Mouse (Mus musculus): Measurements from ENCODE around the gene Llgl2.

Gene Llgl2

DNA sequence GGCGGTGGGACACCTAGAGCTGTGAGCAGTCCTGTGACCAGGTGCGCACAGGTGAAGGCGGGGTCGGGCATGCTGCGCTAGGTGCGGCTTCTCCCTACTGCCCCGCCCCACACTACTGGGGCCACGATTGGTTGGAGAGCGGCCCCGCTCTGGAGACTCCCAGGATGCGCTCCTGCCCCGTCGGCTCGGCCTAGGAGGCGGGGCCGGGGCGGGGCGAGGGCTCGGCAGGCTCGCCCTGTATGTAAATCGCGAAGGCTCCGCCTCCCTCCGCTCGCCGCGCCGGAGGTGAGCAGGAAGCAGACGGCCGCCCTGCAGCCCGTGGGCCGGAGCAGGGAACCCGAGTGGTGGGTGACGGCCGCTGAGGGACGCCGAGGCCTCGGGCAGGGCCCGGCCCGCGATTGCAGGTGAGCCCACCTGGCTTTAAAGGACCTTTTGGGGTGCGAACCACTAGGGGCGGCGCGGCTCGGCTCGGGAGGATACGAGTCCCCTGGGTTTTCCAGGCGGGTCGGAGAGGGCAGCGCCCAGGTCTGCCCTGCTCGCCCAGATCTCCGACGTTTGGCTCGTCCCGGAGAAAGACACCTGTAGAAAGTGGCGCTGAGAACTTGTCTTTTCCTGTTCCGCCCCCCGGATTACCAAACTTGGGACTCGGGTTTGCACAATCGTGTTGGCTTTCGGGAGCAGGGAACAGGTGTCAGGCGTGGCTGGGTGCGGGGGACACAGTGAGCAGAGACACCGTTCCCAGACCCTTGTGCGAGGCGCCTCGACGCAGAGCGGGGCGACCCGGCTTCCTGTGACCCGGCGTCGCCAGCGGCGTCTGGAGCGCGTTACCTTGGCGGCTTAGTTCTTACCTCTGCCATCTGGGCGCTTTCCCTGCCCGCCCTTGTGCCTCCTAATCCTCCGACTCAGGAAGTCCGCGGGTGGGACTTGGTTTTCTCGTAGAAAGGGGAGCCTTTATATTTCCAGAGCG is at the start of gene Llgl2:
Gene Llgl2 (plus strand): TSS at position 276 of the 967 bp plus-strand sequence.
- peak; percentile 92 for DNase-seq (ENCODE audit: low spot score)

DNA sequence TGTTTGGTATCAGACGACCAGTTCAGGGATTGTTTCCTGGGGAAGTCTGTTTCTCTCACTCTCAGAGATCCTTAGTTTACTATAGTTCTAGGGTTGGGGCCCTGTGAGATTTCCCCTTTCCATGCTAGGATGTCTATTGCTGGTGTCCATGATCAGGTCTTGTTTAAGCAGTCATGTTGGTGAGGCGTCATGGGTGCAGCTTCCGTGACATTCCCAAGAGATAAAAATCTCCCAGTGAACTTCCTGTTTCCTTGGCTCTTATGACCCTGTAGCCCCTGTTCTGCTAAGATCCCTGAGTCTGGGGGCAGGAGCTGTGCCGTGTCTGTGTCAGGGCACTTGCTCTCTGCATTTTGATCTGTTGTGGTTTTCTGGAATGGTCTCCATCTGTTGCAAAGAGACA is 49.2 kb upstream of the Llgl2 start:
- DNase-seq (ENCODE audit: low spot score): no peak

- no peak for DNase-seq (ENCODE audit: low spot score)
Measured at GRCm38 (mm10) chr11:115775821-115776665, 47.8 kb upstream of the Llgl2 start.

- DNase-seq (ENCODE audit: low spot score): no peak
Measured at GRCm38 (mm10) chr11:115776954-115777353, 46.9 kb upstream of the Llgl2 start.

- peak; percentile 46 for DNase-seq (ENCODE audit: low spot score)
Measured at GRCm38 (mm10) chr11:115777487-115778335, 46.1 kb upstream of the Llgl2 start.

DNA sequence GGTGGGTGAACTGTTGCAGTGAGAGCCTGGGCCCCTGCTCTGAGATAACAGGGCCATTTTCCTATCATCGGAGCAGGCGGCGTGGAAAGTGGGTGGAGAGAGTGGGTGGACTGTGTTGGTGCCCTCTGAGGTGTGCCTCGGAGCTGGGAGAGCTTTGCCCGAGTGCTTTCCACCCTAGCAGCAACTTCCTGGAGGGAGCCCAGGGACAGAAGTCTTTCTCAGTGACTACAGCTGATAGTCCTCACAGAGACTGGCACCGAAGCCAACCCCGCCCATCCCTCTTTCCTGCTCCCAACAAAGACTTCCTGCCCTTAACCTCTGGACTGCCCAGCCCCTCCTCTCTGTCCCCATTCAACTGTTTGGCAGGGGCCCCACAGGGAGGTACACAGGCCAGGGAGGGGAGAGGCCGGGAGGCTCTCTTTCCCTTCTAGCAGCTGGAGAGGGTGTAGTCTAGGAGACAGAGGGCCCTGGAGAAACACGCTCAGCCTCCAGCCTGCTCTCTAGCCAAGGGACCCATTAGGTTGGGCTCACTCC is 44.7 kb upstream of the Llgl2 start:
- DNase-seq (ENCODE audit: low spot score): peak; percentile 97

DNA sequence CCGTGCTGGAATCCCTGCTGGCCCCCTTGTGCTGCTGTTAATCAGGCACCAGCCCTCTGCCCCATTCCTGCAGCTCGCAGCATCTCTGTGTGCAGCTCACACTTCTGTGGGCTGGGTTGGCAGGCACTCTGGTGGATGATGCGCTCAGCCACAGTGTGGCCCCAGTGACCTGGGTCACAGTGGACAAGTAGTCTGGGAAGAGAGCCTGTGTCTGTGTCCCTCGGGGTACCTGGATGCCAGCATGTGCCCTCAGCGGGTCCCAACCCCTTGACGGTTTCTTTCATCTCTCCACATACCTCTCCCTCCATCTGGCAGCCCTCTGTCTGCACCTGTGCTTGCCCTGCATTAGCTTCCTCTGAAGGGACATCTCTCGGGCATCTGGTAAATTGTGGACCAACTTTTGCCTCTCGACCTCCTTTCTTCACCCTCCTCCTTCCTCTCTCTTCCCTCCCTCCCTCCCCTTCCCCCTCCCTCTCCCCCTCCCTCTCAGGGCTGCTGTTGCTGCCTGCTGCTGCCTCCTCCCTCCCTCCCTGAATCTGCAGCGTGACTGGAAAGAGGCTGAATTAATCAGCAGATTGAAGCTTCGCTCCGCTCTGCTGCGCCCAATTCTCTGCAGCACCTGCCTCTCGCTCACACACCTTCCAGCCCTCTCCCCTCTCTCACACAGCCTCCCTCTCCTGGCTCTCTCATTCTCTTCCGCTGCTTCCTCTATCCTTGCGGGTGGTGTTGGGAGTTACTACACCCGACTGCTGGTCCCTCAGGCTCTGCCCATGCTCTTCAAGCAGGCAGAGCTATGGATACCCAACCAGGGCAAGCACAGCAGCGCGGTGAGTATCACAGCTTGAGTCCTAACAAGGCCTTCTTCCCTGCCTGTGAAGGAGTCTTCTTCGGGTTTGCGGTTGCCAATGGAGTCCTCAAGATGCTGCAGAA is 43.4 kb upstream of the Llgl2 start:
- DNase-seq (ENCODE audit: low spot score): no peak

- no peak for DNase-seq (ENCODE audit: low spot score)
Measured at GRCm38 (mm10) chr11:115786473-115786872, 37.4 kb upstream of the Llgl2 start.

DNA sequence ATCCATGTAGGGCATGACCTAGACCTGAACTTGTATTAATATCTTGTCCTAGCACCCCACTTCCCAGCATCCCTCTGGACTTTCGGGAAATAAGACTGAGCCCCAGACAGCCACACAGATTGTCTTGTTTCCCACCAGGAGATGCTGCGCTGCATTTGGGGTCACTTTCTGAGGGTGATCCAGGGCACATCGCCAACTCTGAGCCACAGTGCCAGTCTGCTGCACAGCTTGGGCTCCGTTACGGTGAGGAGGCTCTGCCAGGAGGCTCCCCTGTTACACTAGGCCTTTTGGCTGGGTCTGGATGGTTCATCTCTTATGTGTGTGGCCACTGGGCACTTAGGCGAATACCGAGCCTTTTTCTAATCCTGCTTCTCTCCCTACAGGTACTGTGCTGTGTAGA is 34.1 kb upstream of the Llgl2 start:
- DNase-seq (ENCODE audit: low spot score): no peak

DNA sequence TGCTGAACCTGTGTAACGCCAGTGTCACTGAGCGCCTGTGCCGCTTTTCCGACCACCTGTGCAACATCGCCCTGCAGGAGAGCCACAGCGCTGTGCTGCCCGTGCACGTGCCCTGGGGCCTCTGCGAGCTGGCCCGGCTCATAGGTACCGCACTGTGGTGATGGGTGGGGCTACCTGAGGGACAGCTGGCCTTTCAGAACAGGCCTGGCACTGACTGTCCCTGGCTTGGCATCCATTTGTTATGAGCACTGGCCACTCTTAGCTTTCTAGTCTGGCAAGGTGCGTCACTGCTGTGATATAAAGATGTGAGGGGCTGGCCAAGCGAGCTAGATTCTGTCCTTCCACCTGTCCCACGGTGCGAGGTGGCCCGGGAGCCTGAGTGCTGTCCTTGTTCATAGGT is 31.9 kb upstream of the Llgl2 start:
- DNase-seq (ENCODE audit: low spot score): no peak

- no peak for DNase-seq (ENCODE audit: low spot score)
Measured at GRCm38 (mm10) chr11:115792353-115792752, 31.5 kb upstream of the Llgl2 start.

GRCm38 (mm10) chr11:115796898-115797297 is 27.0 kb upstream of the Llgl2 start:
- no peak for DNase-seq (ENCODE audit: low spot score)

GRCm38 (mm10) chr11:115797665-115798064 is 26.2 kb upstream of the Llgl2 start:
- no peak for DNase-seq (ENCODE audit: low spot score)

- no peak for DNase-seq (ENCODE audit: low spot score)
Measured at GRCm38 (mm10) chr11:115800981-115801380, 22.9 kb upstream of the Llgl2 start.

DNA sequence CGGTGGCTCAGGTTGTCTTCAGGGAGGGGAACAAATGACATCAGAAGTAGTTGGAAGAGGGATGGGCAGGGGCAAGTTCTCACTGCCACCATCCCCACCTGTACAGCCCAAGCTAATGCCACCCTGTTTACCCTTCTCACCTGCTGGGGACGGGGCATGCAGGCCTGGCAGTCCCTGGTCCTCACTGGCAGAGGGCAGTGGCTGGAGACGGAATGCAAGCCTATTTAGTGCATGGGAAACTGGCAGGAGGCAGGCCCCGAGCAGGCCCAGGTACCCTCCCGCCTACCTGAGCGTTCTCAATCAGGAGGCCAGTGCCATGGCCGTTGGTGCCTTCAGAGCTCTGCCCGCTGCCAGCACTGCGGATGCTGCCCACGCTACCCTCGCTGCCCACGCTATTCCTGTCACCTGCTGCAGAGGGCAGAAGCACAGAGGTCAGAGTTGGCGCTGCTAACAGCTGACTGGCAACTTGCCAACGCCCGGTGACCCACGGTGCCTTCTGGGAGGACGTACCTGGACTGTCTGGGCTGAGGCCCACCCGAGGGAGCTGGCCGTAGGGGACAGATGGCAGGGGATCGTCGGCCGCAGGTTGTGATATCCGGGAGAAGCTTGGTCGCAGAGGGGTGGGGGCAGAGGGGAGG is 20.7 kb upstream of the Llgl2 start:
- DNase-seq (ENCODE audit: low spot score): no peak

GRCm38 (mm10) chr11:115805005-115805404 is 18.8 kb upstream of the Llgl2 start:
- DNase-seq (ENCODE audit: low spot score): no peak

- DNase-seq (ENCODE audit: low spot score): peak; percentile 71
Measured at GRCm38 (mm10) chr11:115806154-115806553, 17.7 kb upstream of the Llgl2 start.

DNA sequence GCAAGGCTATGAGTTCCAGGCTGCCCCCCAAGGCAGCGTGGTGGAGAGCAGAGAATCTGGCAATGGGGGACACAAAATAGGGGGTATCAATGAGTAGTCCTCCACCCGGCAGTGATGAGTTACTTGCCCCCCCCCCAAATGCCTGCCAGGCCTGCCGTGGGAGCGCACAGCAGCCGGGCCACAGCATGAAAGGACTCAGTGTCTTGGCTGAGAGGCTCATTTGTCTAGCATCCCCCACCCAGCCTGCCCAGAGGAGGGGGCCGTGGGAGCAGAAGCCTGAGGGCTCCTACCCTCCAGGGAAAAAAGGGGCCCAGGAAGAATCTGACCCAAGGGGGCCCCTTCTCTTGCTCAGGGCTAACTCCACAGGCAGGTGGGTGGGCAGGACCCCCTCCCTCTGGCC is 16.5 kb upstream of the Llgl2 start:
- DNase-seq (ENCODE audit: low spot score): no peak

GRCm38 (mm10) chr11:115807971-115808370 is 15.9 kb upstream of the Llgl2 start:
- no peak for DNase-seq (ENCODE audit: low spot score)

DNA sequence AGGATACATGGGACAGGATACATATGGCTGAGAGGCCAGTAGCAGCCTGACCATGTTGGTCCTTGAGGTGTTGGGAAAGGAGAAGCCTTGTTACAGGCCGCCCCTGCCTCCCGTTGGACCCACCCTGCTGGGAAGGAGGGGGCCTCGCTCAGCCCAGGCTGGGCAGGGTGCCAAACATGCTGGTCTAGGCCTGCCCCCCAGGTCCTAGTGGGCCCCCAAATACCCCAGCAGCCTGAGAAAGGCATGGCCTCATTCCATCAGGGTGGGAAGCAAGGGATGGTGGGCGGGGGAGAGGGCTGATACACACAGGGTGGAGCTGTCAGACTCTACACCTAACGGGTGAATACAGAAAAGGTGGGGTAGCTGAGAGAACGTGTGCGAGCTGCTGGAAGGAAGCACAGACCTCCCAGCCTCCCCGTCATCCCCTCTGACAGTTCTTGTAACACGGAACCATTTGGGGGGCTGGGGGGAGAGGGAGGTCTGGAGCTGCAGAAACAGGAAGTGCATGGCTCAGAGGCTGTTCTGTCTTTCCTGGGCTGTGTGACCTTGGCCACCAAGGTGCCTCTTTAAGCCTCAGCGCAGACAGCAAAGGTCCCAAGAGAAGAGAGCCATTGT is 15.0 kb upstream of the Llgl2 start:
- peak; percentile 48 for DNase-seq (ENCODE audit: low spot score)
